Mouse (Mus musculus): ENCODE data around the gene Mob1a.

Gene Mob1a

GRCm38 (mm10) chr6:83354856-83355781 lies 29.3 kb downstream of the Mob1a start:
- ChIA-PET CTCF (interaction anchor here in 2 of 4 experiments (0.7 to 1.1 kb wide), 5 partner anchors 29 to 318 kb away, joined by 3 to 4 read pairs (median 4); partner anchors contain the start of gene Dguok (in 1 of the 2)), POLR2A (interaction anchor here in 2 of 4 experiments (0.6 to 1.7 kb wide), 6 partner anchors 28 to 260 kb away, joined by 3 to 6 read pairs (median 4); partner anchors contain the start of genes Dguok (in 2 of the 2) and Mob1a (in 1 of the 2))

GRCm38 (mm10) chr6:83356569-83357138 lies 30.8 kb downstream of the Mob1a start:
- CTCF ChIA-PET = interaction anchor here in 2 of 4 experiments (0.6 to 1.4 kb wide), 8 partner anchors 12 to 317 kb away, joined by 3 to 5 read pairs (median 4); partner anchors contain the start of gene Dguok (in 1 of the 2)
- POLR2A ChIA-PET = interaction anchor here in 2 of 4 experiments (1.2 to 1.4 kb wide), 3 partner anchors 31 to 141 kb away, joined by 4 to 5 read pairs (median 4); partner anchors contain the start of genes Mob1a (in 1 of the 2) and Mthfd2 (in 1 of the 2)

- CTCF ChIA-PET = interaction anchor here in 2 of 4 experiments (0.6 to 1.4 kb wide), 5 partner anchors 11 to 319 kb away, joined by 3 to 5 read pairs (median 4); no protein-coding TSS in a partner anchor
- POLR2A ChIA-PET = interaction anchor here in 2 of 4 experiments (1.2 to 1.4 kb wide), 2 partner anchors 31 to 40 kb away, joined by 4 read pairs; partner anchors contain the start of genes Mob1a (in 1 of the 2) and Mthfd2 (in 1 of the 2)
Measured at GRCm38 (mm10) chr6:83357436-83357835, 31.6 kb downstream of the Mob1a start.

- ChIA-PET POLR2A (interaction anchor here in 2 of 4 experiments (0.9 to 1.6 kb wide), 2 partner anchors 9 to 12 kb away, joined by 6 to 8 read pairs; no protein-coding TSS in a partner anchor), CTCF (interaction anchor here in 1 of 4 experiments (0.6 kb wide), 1 partner anchor 368 kb away, joined by 6 read pairs; no protein-coding TSS in a partner anchor)
Measured at GRCm38 (mm10) chr6:83361523-83362248, 35.9 kb downstream of the Mob1a start.

- CTCF ChIA-PET = no interaction called here
Measured at GRCm38 (mm10) chr6:83363075-83363474, 37.3 kb downstream of the Mob1a start.

DNA sequence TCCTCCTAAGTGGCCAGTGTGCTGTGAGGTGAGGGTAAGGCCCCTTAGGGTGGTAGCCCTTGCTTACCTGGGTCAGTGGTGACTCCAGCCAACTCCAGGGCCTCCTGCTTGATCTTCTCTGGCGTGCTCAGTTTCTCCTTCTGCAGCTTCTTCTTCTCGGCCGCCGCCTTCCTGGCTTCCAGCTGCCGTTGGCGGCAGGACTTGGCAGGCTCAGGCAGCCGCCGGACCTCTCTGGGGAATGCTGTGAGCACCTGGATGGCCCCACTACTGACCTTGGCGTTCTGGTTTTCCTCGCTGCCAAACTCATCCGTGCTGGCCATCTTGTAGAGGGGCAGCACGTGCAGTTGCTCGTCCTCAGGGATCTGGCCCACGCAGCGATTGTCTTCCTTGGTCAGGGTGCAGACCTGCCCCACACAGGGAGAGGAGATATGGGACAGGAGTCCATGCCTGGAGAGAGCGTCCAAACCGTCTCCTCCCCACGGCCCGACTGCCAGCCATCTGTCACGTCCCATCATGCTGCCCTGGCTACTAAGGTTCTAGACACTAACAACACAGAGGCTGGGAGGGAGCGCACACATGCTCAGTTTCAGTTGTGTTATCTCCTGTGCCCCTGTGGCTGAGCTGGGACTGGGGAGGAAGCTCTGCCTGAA lies 44.6 kb downstream of the Mob1a start:
- ChIA-PET CTCF (no interaction called here), POLR2A (interaction anchor here in 2 of 4 experiments (0.5 to 1.0 kb wide), 2 partner anchors 9 to 341 kb away, joined by 5 to 6 read pairs; partner anchors contain the start of gene Vax2 (in 1 of the 2))

More at GRCm38 (mm10) chr6:83363075-83363474, 37.3 kb downstream of the Mob1a start:
- POLR2A ChIA-PET = interaction anchor here in 1 of 4 experiments (2.0 kb wide), 1 partner anchor 13 kb away, joined by 7 read pairs; no protein-coding TSS in a partner anchor

DNA sequence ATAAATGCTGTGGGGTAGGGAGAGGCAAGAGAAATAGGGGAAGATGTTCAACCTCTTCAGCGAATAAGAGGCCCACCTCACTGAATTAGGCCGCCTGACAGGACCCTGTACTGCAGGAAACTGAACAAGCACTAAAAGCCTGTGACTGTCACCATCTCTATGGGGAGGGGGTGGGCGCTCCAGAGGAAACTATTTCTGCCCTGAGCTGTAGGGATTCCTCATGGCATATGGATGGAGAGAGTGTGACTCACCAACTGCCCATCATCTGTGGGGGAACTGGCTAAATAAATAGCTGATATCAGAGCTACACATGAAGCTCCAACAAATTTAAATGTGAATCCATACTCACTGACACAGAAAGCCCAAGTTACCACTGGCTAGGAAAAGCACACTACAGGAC lies 45.5 kb downstream of the Mob1a start:
- POLR2A ChIA-PET = interaction anchor here in 3 of 4 experiments (0.6 to 1.6 kb wide), 3 partner anchors 14 to 325 kb away, joined by 3 read pairs; no protein-coding TSS in a partner anchor
- CTCF ChIA-PET = interaction anchor here in 1 of 4 experiments (0.6 kb wide), 1 partner anchor 129 kb away, joined by 3 read pairs; no protein-coding TSS in a partner anchor

- ChIA-PET CTCF (no interaction called here), POLR2A (interaction anchor here in 2 of 4 experiments (0.9 to 1.5 kb wide), 3 partner anchors 68 to 123 kb away, joined by 3 to 6 read pairs (median 6); no protein-coding TSS in a partner anchor)
Measured at GRCm38 (mm10) chr6:83373704-83374300, 48.0 kb downstream of the Mob1a start.

- POLR2A ChIA-PET = interaction anchor here in 3 of 4 experiments (0.5 to 1.6 kb wide), 7 partner anchors 16 to 703 kb away, joined by 3 to 6 read pairs (median 5); no protein-coding TSS in a partner anchor
Measured at GRCm38 (mm10) chr6:83381510-83382491, 56.0 kb downstream of the Mob1a start.

GRCm38 (mm10) chr6:83385569-83386090 lies 59.8 kb downstream of the Mob1a start:
- CTCF ChIA-PET = interaction anchor here in 2 of 4 experiments (0.6 kb wide), 2 partner anchors 257 to 288 kb away, joined by 3 read pairs; no protein-coding TSS in a partner anchor
- POLR2A ChIA-PET = interaction anchor here in 2 of 4 experiments (1.3 to 1.4 kb wide), 3 partner anchors 14 to 22 kb away, joined by 3 read pairs; no protein-coding TSS in a partner anchor

More at GRCm38 (mm10) chr6:83381510-83382491, 56.0 kb downstream of the Mob1a start:
- CTCF ChIA-PET = interaction anchor here in 3 of 4 experiments (0.6 to 0.7 kb wide), 3 partner anchors 28 to 54 kb away, joined by 4 to 5 read pairs (median 4); no protein-coding TSS in a partner anchor

DNA sequence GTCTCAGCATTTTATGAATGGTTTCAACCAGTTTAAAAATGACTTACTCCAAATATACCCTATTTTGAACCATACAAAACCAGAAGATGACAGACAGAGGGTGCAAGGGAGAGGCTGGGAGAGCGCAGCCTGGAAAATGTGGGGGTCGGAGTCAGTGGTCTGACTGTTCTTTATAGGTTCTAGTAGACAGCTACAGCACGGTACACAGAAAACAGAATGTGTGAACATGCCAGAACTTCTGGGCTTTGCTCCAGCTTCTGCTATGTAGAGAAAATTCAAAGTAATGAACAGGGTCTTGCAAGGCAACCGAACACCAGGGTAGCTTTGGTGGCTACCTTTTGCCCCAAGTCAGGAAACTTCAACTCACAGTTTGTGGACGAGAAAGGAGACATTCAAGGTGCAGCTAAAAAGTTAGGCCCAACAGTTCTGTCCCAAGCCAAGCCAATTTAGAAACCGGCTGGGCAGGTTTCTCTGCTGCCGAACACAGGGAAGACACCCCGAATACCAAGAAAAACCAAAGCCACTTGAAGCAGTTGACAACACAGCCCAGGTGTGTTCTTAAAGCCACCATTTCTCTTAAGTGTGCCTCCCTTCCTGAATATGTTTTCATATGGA lies 66.5 kb downstream of the Mob1a start:
- CTCF ChIA-PET = no interaction called here
- POLR2A ChIA-PET = interaction anchor here in 1 of 4 experiments (1.3 kb wide), 1 partner anchor 44 kb away, joined by 3 read pairs; no protein-coding TSS in a partner anchor
